Mouse (Mus musculus): ENCODE measurements around the gene Zfp978.
"Not testable (repeated sequence)": the region's sequence is repeated elsewhere in the genome, so short reads cannot be mapped to it uniquely, and the experiment has no call there.

- TF ChIP-seq POLR2A (IDR thresholded peaks at IDR 0.05; ENCODE audit: low read depth, low read length); CTCF (conservative IDR thresholded peaks at IDR 0.05; ENCODE audit: insufficient read depth, insufficient read length, low read depth, low read length): not testable (repeated sequence)
These were observed 11.3 kb upstream of the Zfp978 start for GRCm38 (mm10) chr4:147349687-147350415.
